Mouse (Mus musculus) lung, postnatal 0 days (tissue): Measurements from ENCODE around the gene Dcp1a.

Experiments
- CTCF ChIP-seq: IDR thresholded peaks from 2 replicates; pipeline ENCODE4 v1.5.1; 2016; ENCODE audit warnings: antibody characterized with exemption, mild to moderate bottlenecking
- EP300 ChIP-seq: IDR thresholded peaks from 2 replicates; pipeline ENCODE4 v1.6.1; 2016; ENCODE audit warnings: antibody characterized with exemption, mild to moderate bottlenecking, control low read depth

DNA sequence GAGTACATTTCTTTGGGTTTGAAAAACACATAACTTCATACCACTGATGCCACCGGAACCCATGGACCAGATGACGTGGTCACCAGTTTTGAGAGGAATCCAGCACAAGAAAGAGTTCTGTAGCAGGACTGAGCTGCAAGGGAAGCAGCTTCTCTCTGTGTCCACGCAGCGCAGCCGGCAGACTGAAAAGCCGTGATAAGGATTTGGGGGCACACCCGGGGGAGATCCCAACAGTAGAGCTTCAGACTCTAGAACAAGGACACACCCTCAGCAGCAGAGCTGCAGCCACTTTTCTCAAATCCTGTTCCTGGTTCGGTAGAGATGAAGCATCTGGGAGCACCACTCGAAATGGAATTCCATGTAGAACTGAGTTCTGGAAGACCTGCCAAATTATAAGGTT, 49.3 kb upstream of the Dcp1a start:
- TF ChIP-seq CTCF (no peak), EP300 (no peak)
